Mouse (Mus musculus) adrenal gland, adult 8-10 months (tissue): Measurements from ENCODE around the gene Rtel1. TPM values are rescaled to one million over a fixed set of nuclear protein-coding genes. Genes with fewer than 3 reads are reported as not detected.

Experiments
- DNase-seq: peaks from one replicate; pipeline ENCODE4 v3.0.0; 2022
- total RNA-seq, 4 experiments: library from RNA; stranded (reverse); gene quantifications; 2 replicates each; pipeline ENCODE4 v1.2.4; 2022

The Rtel1 gene
- 10 to 100 TPM; 26.4 to 74.8 (median 44.5) TPM for total RNA-seq

- DNase-seq = peak; percentile 61
Observed at GRCm38 (mm10) chr2:181319248-181320102, at the start of gene Rtel1. Gene Rtel1 (plus strand): TSS chr2:181319739.

- DNase-seq = no peak
Observed at GRCm38 (mm10) chr2:181272092-181272491, 47.4 kb upstream of the Rtel1 start.

GRCm38 (mm10) chr2:181273829-181274228 is 45.7 kb upstream of the Rtel1 start:
- no peak for DNase-seq

GRCm38 (mm10) chr2:181274639-181275038 is 44.9 kb upstream of the Rtel1 start:
- DNase-seq = no peak

GRCm38 (mm10) chr2:181276766-181277165 is 42.8 kb upstream of the Rtel1 start:
- peak; percentile 40 for DNase-seq

GRCm38 (mm10) chr2:181277866-181278265 is 41.7 kb upstream of the Rtel1 start:
- DNase-seq = no peak

- no peak for DNase-seq
Observed at GRCm38 (mm10) chr2:181279968-181280367, 39.6 kb upstream of the Rtel1 start.

- no peak for DNase-seq
Observed at GRCm38 (mm10) chr2:181286629-181287337, 32.8 kb upstream of the Rtel1 start.

GRCm38 (mm10) chr2:181287338-181287957 is 32.1 kb upstream of the Rtel1 start:
- DNase-seq = peak; percentile 68

GRCm38 (mm10) chr2:181287958-181288350 is 31.6 kb upstream of the Rtel1 start, which contains the start of gene Gmeb2:
Gene Gmeb2 (minus strand): TSS chr2:181288035.
- DNase-seq = peak; percentile 95

GRCm38 (mm10) chr2:181288691-181289090 is 30.8 kb upstream of the Rtel1 start:
- no peak for DNase-seq

- no peak for DNase-seq
Observed at GRCm38 (mm10) chr2:181290937-181291336, 28.6 kb upstream of the Rtel1 start.

- no peak for DNase-seq
Observed at GRCm38 (mm10) chr2:181302041-181302440, 17.5 kb upstream of the Rtel1 start.

- no peak for DNase-seq
Observed at GRCm38 (mm10) chr2:181304944-181305343, 14.6 kb upstream of the Rtel1 start.

GRCm38 (mm10) chr2:181307144-181307804 is 12.3 kb upstream of the Rtel1 start:
- DNase-seq = no peak

- DNase-seq = no peak
Observed at GRCm38 (mm10) chr2:181312435-181312834, 7.1 kb upstream of the Rtel1 start.

- DNase-seq = no peak
Observed at GRCm38 (mm10) chr2:181313006-181313343, 6.6 kb upstream of the Rtel1 start.

- DNase-seq = no peak
Observed at GRCm38 (mm10) chr2:181313344-181314079, 6.0 kb upstream of the Rtel1 start.

- peak; percentile 20 for DNase-seq
Observed at GRCm38 (mm10) chr2:181314080-181314810, 5.3 kb upstream of the Rtel1 start, which contains the start of gene Stmn3. Gene Stmn3 (minus strand): TSS chr2:181314500.

- no peak for DNase-seq
Observed at GRCm38 (mm10) chr2:181320103-181320499, 562 bp downstream of the Rtel1 start.

- no peak for DNase-seq
Observed at GRCm38 (mm10) chr2:181322136-181322535, 2.6 kb downstream of the Rtel1 start.
